Mouse (Mus musculus): ENCODE data around the gene Sh2b1. TPM values are rescaled to one million over a fixed set of nuclear protein-coding genes. Genes with fewer than 3 reads are reported as not detected.

Sh2b1 gene
- polyA plus RNA-seq (2015; fragmentation: Nextera tagmentation; extraction: Ambion mirVana): 70.7 and 76.5 TPM in 2 replicates

DNA sequence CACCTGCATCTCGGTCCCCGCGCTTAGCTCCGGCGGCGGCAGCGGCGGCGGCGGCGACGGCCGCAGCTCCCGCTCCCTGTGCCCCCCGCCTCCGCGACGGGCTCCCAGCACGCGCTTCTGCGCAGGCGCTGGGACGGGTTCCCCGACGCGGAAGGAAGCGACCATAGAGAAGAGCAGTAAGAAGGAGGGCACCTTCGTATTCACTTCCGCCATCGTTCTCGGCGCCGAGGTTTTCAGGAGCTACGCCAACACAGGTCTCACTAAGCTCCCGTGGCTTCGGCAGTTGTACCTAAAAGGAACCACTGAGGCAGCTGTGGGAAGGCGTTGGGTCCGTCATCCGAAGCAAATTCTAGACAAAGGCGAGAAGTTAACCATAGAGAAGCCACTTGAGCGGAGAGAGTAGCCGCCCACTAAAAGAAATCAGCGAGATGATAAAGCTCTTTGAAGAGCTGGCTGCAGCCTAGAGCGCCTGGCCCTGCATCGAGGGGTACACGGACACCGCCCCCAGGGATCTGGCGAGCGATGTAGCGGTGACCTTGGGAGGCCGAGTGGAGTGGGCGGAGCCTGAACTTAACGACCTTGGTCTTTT lies at the start of gene Sh2b1:
TSS of gene Sh2b1 (minus strand) at position 432 of the 589 bp plus-strand sequence.
- WGBS: under 1% methylated on average over 53 of the region's 53 CpGs
- peaks cover 20% of the 10 kb centered on the region for H3K36me3 ChIP-seq (ENCODE audit: control insufficient read depth, insufficient read depth, low read length)
- no peaks in the 10 kb centered on the region for H3K27me3 ChIP-seq (replicated peaks; ENCODE audit: control insufficient read depth, insufficient read depth, low read length)
- H3K27ac ChIP-seq (ENCODE audit: low read depth, low read length): peak within 1 kb of the TSS; percentile 97
- H3K4me3 ChIP-seq (ENCODE audit: low read length): peak within 1 kb of the TSS; percentile 94
- peaks cover 16% of the 10 kb centered on the region for H3K4me1 ChIP-seq (ENCODE audit: control insufficient read depth, insufficient read depth, low read depth, low read length)
- H3K4me2 ChIP-seq (ENCODE audit: low read length): peak within 1 kb of the TSS; percentile 96
- H3K9ac ChIP-seq (ENCODE audit: low read depth, low read length): peak within 1 kb of the TSS; percentile 97
- peak; percentile 95 for ATAC-seq
- no peaks in the 10 kb centered on the region for H3K9me3 ChIP-seq (ENCODE audit: control insufficient read depth, low read length)

DNA sequence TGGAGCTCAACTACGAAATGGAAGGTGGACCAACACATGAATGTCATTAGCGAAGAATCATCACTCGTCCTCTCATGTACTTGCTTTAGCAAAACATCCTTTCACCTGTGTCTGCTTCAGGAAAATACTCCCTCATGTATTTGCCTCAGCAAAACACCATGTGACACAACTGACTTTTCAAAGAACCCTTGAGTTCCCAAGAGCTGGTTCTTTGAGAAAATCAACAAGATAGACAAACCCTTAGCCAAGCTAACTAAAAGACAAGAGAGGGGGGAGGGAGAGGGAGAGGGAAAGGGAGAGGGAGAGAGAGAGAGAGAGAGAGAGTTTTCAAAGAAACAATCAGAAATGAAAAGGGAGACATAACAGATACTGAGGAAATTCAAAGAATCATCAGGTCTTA lies 48.1 kb upstream of the Sh2b1 start:
- ATAC-seq: no peak
- 81% methylated on average over 3 of the region's 3 CpGs for WGBS
- H3K4me2 ChIP-seq (ENCODE audit: low read length): no peak overlapping the region
- no peak overlapping the region for H3K9ac ChIP-seq (ENCODE audit: low read depth, low read length)
- H3K27me3 ChIP-seq (replicated peaks; ENCODE audit: control insufficient read depth, insufficient read depth, low read length): no peaks in the 10 kb centered on the region
- H3K4me1 ChIP-seq (ENCODE audit: control insufficient read depth, insufficient read depth, low read depth, low read length): peaks cover 2% of the 10 kb centered on the region; the same call in 1 of the 2 replicates
- no peak overlapping the region for H3K27ac ChIP-seq (ENCODE audit: low read depth, low read length)
- H3K36me3 ChIP-seq (ENCODE audit: control insufficient read depth, insufficient read depth, low read length): no peaks in the 10 kb centered on the region
- no peaks in the 10 kb centered on the region for H3K9me3 ChIP-seq (ENCODE audit: control insufficient read depth, low read length)
- no peak overlapping the region for H3K4me3 ChIP-seq (ENCODE audit: low read length)

GRCm38 (mm10) chr7:126519513-126519912 lies 44.3 kb upstream of the Sh2b1 start:
- WGBS: 56% methylated on average over 2 of the region's 2 CpGs
- no peak overlapping the region for H3K4me2 ChIP-seq (ENCODE audit: low read length)

DNA sequence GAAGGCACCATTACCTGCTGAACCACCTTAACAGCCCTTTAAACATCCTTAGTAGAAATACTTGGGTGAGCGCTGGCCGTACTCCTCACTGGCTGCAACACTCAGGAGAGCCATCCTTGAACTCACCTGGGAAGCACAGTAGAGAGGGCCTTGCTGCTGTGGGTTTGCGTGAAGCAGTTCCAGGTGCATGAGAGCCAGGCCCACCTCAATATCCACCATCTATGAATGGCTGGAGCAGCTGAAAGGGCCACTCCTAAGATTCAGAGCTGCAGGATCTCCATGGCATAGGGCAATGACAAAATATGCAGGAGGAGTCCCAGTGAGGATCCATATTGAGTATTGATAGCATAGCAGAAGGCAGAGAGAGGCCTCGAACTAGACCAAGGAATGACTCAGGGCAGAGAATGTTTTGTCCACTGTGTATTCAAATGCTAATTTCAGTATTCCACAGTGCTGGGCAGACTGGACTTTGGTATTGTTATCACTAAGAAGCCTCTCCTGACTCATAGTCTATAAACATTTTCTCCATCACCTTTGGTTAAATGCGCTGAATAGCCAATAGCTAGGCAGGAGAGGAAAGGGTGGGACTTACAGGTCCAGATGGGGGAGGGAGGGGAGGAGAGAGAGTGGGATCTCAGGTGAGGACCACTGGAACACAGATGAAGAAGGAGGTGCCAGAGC lies 43.2 kb upstream of the Sh2b1 start:
- H3K4me2 ChIP-seq (ENCODE audit: low read length): no peak overlapping the region
- no peak overlapping the region for H3K4me3 ChIP-seq (ENCODE audit: low read length)
- H3K27ac ChIP-seq (ENCODE audit: low read depth, low read length): no peak overlapping the region
- WGBS: 73% methylated on average over 5 of the region's 5 CpGs
- H3K27me3 ChIP-seq (replicated peaks; ENCODE audit: control insufficient read depth, insufficient read depth, low read length): no peaks in the 10 kb centered on the region
- no peaks in the 10 kb centered on the region for H3K36me3 ChIP-seq (ENCODE audit: control insufficient read depth, insufficient read depth, low read length)
- no peaks in the 10 kb centered on the region for H3K9me3 ChIP-seq (ENCODE audit: control insufficient read depth, low read length)
- H3K9ac ChIP-seq (ENCODE audit: low read depth, low read length): no peak overlapping the region
- no peaks in the 10 kb centered on the region for H3K4me1 ChIP-seq (ENCODE audit: control insufficient read depth, insufficient read depth, low read depth, low read length)
- ATAC-seq: no peak

More at GRCm38 (mm10) chr7:126519513-126519912, 44.3 kb upstream of the Sh2b1 start:
- no peaks in the 10 kb centered on the region for H3K27me3 ChIP-seq (replicated peaks; ENCODE audit: control insufficient read depth, insufficient read depth, low read length)
- no peak overlapping the region for H3K27ac ChIP-seq (ENCODE audit: low read depth, low read length)
- no peaks in the 10 kb centered on the region for H3K9me3 ChIP-seq (ENCODE audit: control insufficient read depth, low read length)
- no peak for ATAC-seq
- no peak overlapping the region for H3K9ac ChIP-seq (ENCODE audit: low read depth, low read length)
- no peaks in the 10 kb centered on the region for H3K4me1 ChIP-seq (ENCODE audit: control insufficient read depth, insufficient read depth, low read depth, low read length)
- no peaks in the 10 kb centered on the region for H3K36me3 ChIP-seq (ENCODE audit: control insufficient read depth, insufficient read depth, low read length)
- no peak overlapping the region for H3K4me3 ChIP-seq (ENCODE audit: low read length)

GRCm38 (mm10) chr7:126511287-126511686 lies 36.1 kb upstream of the Sh2b1 start:
- Histone ChIP-seq H3K4me3 (ENCODE audit: low read length) (no peak overlapping the region), H3K27me3 (replicated peaks; ENCODE audit: control insufficient read depth, insufficient read depth, low read length) (no peaks in the 10 kb centered on the region), H3K36me3 (ENCODE audit: control insufficient read depth, insufficient read depth, low read length) (no peaks in the 10 kb centered on the region), H3K4me1 (ENCODE audit: control insufficient read depth, insufficient read depth, low read depth, low read length) (no peaks in the 10 kb centered on the region), H3K27ac (ENCODE audit: low read depth, low read length) (no peak overlapping the region), H3K9ac (ENCODE audit: low read depth, low read length) (no peak overlapping the region), H3K9me3 (ENCODE audit: control insufficient read depth, low read length) (no peaks in the 10 kb centered on the region), H3K4me2 (ENCODE audit: low read length) (no peak overlapping the region)
- ATAC-seq: no peak
- WGBS: 90% methylated on average over 3 of the region's 3 CpGs

DNA sequence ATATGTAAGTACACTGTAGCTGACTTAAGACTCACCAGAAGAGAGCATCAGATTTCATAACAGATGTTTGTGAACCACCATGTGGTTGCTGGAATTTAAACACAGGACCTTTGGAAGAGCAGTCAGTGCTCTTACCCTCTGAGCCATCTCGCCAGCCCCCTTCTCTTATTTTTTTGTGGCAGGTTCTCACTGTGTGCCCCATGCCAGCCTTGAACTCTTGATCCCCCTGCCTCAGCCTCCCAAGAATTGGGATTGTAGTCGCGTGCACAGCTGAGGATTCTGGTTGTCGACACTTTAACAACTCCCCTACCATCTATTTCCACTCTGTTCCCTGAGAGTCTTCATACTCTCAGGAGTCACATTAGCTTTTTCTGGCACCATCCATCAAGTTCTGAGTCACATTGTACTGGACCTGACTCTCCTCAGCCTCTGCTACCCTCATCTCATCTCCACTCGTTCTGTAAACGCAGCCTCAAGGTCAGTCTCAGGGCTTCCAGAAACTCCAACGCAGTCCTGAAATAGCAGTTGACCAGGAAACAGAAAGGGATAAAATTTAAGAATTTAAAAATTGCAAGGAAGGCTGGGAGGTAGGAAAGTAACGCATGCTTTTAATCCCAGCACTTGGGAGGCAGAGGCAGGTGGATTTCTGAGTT lies 32.0 kb upstream of the Sh2b1 start:
- Histone ChIP-seq H3K4me3 (ENCODE audit: low read length) (no peak overlapping the region), H3K4me1 (ENCODE audit: control insufficient read depth, insufficient read depth, low read depth, low read length) (peaks cover 6% of the 10 kb centered on the region; the same call in 1 of the 2 replicates), H3K9ac (ENCODE audit: low read depth, low read length) (no peak overlapping the region), H3K9me3 (ENCODE audit: control insufficient read depth, low read length) (no peaks in the 10 kb centered on the region), H3K27ac (ENCODE audit: low read depth, low read length) (no peak overlapping the region), H3K4me2 (ENCODE audit: low read length) (no peak overlapping the region), H3K27me3 (replicated peaks; ENCODE audit: control insufficient read depth, insufficient read depth, low read length) (no peaks in the 10 kb centered on the region), H3K36me3 (ENCODE audit: control insufficient read depth, insufficient read depth, low read length) (no peaks in the 10 kb centered on the region)
- 88% methylated on average over 8 of the region's 8 CpGs for WGBS
- ATAC-seq: no peak

GRCm38 (mm10) chr7:126504913-126505312 lies 29.7 kb upstream of the Sh2b1 start:
- no peak for ATAC-seq
- Histone ChIP-seq H3K27me3 (replicated peaks; ENCODE audit: control insufficient read depth, insufficient read depth, low read length) (no peaks in the 10 kb centered on the region), H3K36me3 (ENCODE audit: control insufficient read depth, insufficient read depth, low read length) (peaks cover 10% of the 10 kb centered on the region), H3K4me2 (ENCODE audit: low read length) (no peak overlapping the region), H3K4me1 (ENCODE audit: control insufficient read depth, insufficient read depth, low read depth, low read length) (peaks cover 12% of the 10 kb centered on the region), H3K9ac (ENCODE audit: low read depth, low read length) (no peak overlapping the region), H3K9me3 (ENCODE audit: control insufficient read depth, low read length) (no peaks in the 10 kb centered on the region), H3K27ac (ENCODE audit: low read depth, low read length) (no peak overlapping the region), H3K4me3 (ENCODE audit: low read length) (no peak overlapping the region)
- 80% methylated on average over 2 of the region's 2 CpGs for WGBS

DNA sequence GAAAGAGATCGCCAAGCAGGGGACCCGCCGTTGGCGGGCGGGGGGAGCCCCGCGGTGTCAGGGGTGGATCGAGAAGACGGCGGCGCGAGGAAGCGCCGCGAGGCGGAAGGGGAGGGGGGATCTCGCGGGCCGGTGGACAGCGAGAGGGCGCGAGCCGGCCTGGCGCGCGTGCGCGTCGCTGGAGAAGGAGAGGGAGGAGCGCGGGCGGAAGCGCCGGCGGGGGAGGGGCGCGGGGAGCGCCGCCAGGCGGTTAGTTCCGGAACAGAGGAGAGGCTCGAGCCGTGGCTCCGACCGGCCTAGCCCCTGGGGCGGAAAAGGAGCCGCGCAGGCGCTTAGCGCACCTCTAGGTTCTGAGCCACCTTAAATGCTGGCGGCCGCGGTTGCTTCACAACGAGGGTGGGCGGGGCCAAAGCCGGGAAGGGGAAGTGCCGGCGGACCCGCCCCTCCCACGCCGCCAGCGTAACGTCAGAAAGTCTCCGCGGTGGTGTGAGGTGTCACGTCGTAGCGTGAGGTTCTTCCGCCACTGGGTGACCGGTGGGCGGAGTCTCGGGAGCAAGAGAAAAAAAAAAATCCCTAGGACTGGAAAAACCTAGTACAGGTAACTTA lies 28.2 kb upstream of the Sh2b1 start, which contains the start of gene Atxn2l:
TSS of gene Atxn2l (minus strand) at position 165 of the 606 bp plus-strand sequence.
- under 1% methylated on average over 70 of the region's 72 CpGs for WGBS
- H3K9ac ChIP-seq (ENCODE audit: low read depth, low read length): peak within 1 kb of the TSS; percentile 99
- H3K27ac ChIP-seq (ENCODE audit: low read depth, low read length): peak within 1 kb of the TSS; percentile 100
- peak within 1 kb of the TSS; percentile 100 for H3K4me3 ChIP-seq (ENCODE audit: low read length)
- H3K36me3 ChIP-seq (ENCODE audit: control insufficient read depth, insufficient read depth, low read length): peaks cover 21% of the 10 kb centered on the region
- ATAC-seq: peak; percentile 91
- H3K4me2 ChIP-seq (ENCODE audit: low read length): peak within 1 kb of the TSS; percentile 75
- H3K27me3 ChIP-seq (replicated peaks; ENCODE audit: control insufficient read depth, insufficient read depth, low read length): no peaks in the 10 kb centered on the region
- H3K4me1 ChIP-seq (ENCODE audit: control insufficient read depth, insufficient read depth, low read depth, low read length): peaks cover 12% of the 10 kb centered on the region
- H3K9me3 ChIP-seq (ENCODE audit: control insufficient read depth, low read length): no peaks in the 10 kb centered on the region

- Histone ChIP-seq H3K27ac (ENCODE audit: low read depth, low read length) (peak overlapping the region; percentile 100), H3K36me3 (ENCODE audit: control insufficient read depth, insufficient read depth, low read length) (peaks cover 27% of the 10 kb centered on the region), H3K27me3 (replicated peaks; ENCODE audit: control insufficient read depth, insufficient read depth, low read length) (no peaks in the 10 kb centered on the region), H3K4me1 (ENCODE audit: control insufficient read depth, insufficient read depth, low read depth, low read length) (peaks cover 12% of the 10 kb centered on the region), H3K4me3 (ENCODE audit: low read length) (peak overlapping the region; percentile 100), H3K9me3 (ENCODE audit: control insufficient read depth, low read length) (no peaks in the 10 kb centered on the region), H3K4me2 (ENCODE audit: low read length) (peak overlapping the region; percentile 75), H3K9ac (ENCODE audit: low read depth, low read length) (peak overlapping the region; percentile 99)
- WGBS: 0% methylated on average over 38 of the region's 40 CpGs
- no peak for ATAC-seq
Observed at GRCm38 (mm10) chr7:126502751-126503150, 27.5 kb upstream of the Sh2b1 start.
